Mouse (Mus musculus): ENCODE measurements around the gene Nlrp1a. TPM values are rescaled to one million over a fixed set of nuclear protein-coding genes. Genes with fewer than 3 reads are reported as not detected.

Gene Nlrp1a
- total RNA-seq (2014; rRNA removed), result 0.11 TPM in 1 of 2 replicates, not detected in the other
- 0.04 TPM in 1 of 2 replicates, not detected in the other for polyA plus RNA-seq (2015; fragmentation: Nextera tagmentation; extraction: Ambion mirVana)

DNA sequence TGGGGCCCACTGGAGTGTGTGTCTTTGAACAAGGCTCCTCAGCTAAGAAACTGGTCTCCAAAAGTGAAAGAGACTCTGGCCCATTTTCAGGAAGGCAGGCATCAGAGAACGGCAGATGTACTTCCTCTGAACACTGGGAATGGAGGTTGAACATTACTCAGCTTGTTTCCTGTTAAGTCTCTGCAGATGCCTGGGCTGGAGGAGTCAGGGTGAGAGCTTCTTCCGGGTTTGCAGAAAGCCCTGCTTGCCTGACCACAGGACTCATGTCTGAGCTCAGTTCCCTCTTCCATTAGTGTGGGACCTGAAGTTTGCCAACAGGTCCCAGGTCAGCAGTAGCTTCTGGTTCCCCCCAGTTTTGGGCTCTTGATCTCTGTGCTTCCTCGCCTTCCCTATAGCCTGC lies at the start of gene Nlrp1a:
Gene Nlrp1a, minus strand, starts transcription at position 44 of the 400 bp plus-strand sequence.
- 79% methylated on average over 3 of the region's 3 CpGs for WGBS
- no peaks in the 10 kb centered on the region for H3K27me3 ChIP-seq (ENCODE audit: insufficient read depth, low read length)
- ATAC-seq (ENCODE audit: low FRiP score) (no peak), DNase-seq (ENCODE audit: low spot score) (no peak)
- no peaks in the 10 kb centered on the region for H3K4me1 ChIP-seq (ENCODE audit: insufficient read depth, low read length)
- H3K36me3 ChIP-seq (ENCODE audit: insufficient read depth, low read length), result no peaks in the 10 kb centered on the region
- no peak for TF ChIP-seq CTCF (IDR thresholded peaks at IDR 0.05)
- H3K9me3 ChIP-seq (ENCODE audit: low read length), result no peaks in the 10 kb centered on the region
- no peak within 1 kb of the TSS for H3K4me2 ChIP-seq (ENCODE audit: low read depth, low read length, poor library complexity, severe bottlenecking)
- no peak within 1 kb of the TSS for H3K27ac ChIP-seq (ENCODE audit: low read depth, low read length)
- no peak within 1 kb of the TSS for H3K9ac ChIP-seq (replicated peaks; ENCODE audit: low read length, poor library complexity, severe bottlenecking)
- no peak within 1 kb of the TSS for H3K4me3 ChIP-seq (ENCODE audit: low read depth, low read length)

DNA sequence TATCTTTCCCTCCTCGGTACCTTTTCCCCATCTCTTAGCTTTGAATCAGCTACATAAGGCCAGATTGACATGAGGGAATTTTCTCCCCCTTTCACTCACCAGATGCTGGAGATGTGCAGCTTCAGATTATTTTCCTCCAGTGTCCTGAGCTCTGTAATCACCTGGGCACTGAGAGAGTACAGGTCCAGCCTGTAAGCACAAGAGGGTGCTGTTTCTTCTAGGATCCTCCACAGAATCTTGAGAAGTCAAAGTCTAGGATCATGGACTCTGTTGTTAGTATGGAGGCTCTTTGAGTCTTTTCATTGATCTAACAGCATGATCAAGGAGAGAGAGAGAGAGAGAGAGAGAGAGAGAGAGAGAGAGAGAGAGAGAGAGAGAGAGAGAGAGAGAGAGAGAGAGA lies 25.1 kb upstream of the Nlrp1a start:
- no peaks in the 10 kb centered on the region for H3K36me3 ChIP-seq (ENCODE audit: insufficient read depth, low read length)
- ATAC-seq (ENCODE audit: low FRiP score), result no peak
- no peaks in the 10 kb centered on the region for H3K4me1 ChIP-seq (ENCODE audit: insufficient read depth, low read length)
- no peak overlapping the region for H3K27ac ChIP-seq (ENCODE audit: low read depth, low read length)
- 77% methylated on average over 1 of the region's 1 CpGs for WGBS
- no peaks in the 10 kb centered on the region for H3K27me3 ChIP-seq (ENCODE audit: insufficient read depth, low read length)
- H3K4me2 ChIP-seq (ENCODE audit: low read depth, low read length, poor library complexity, severe bottlenecking), result no peak overlapping the region
- H3K9ac ChIP-seq (replicated peaks; ENCODE audit: low read length, poor library complexity, severe bottlenecking), result no peak overlapping the region
- no peaks in the 10 kb centered on the region for H3K9me3 ChIP-seq (ENCODE audit: low read length)
- H3K4me3 ChIP-seq (ENCODE audit: low read depth, low read length), result no peak overlapping the region
- DNase-seq (ENCODE audit: low spot score), result no peak
- TF ChIP-seq CTCF (IDR thresholded peaks at IDR 0.05), result no peak

DNA sequence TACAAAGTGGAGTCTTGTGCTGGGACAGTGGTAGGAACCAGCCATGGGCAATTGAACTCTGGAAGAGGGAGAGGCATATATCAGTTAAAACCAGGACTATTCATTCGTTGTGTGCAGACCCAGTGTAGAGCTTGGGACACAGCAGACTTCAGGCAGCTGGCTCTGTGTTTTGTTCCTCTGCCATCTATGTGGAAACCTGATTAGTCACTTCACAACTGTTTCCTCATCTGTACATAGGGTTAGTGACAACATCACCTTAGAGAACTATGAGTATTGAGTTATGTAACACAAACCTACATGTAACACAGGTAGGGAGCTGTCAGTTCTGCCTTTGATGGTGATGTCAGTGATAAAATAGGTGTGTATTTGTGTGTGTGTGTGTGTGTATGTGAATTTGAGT lies 19.6 kb upstream of the Nlrp1a start:
- Histone ChIP-seq H3K9ac (replicated peaks; ENCODE audit: low read length, poor library complexity, severe bottlenecking) (no peak overlapping the region), H3K36me3 (ENCODE audit: insufficient read depth, low read length) (no peaks in the 10 kb centered on the region), H3K27me3 (ENCODE audit: insufficient read depth, low read length) (no peaks in the 10 kb centered on the region), H3K4me3 (ENCODE audit: low read depth, low read length) (no peak overlapping the region), H3K4me2 (ENCODE audit: low read depth, low read length, poor library complexity, severe bottlenecking) (no peak overlapping the region), H3K27ac (ENCODE audit: low read depth, low read length) (no peak overlapping the region), H3K4me1 (ENCODE audit: insufficient read depth, low read length) (no peaks in the 10 kb centered on the region), H3K9me3 (ENCODE audit: low read length) (no peaks in the 10 kb centered on the region)
- TF ChIP-seq CTCF (IDR thresholded peaks at IDR 0.05), result no peak
- ATAC-seq (ENCODE audit: low FRiP score) (no peak), DNase-seq (ENCODE audit: low spot score) (no peak)
- 61% methylated on average over 1 of the region's 1 CpGs for WGBS

DNA sequence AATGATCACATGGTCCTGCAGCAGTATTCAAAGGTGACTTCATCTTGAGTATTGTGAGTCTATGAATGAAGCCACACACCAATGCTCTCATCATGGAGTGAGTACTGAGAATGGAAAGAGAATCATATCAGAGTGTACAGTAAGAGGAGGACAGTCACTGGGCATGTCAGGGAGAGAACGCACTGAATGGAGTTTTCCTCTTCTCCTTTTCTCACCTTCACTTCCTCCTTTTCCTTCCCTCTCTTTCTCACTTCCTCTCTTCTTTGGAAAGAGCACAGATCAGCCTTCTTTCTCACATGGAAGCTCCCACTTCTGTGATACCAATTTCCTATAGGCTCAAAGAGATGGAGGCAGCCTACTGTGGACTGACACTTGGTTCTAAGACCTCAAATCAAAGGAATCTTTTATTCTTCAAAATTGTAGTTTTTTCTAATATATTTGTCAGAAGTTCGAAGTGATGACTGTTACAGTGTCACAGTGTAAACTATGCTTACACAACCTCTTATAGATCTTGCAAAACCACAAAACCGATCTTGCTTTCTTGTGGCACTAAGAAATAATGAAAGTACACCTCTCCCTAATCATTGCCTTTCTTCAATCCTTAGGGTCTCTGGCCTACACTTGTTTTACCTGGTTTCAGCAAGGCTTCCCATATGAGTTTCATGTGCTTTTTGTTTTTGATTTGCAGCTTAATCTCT lies 15.1 kb upstream of the Nlrp1a start:
- DNase-seq (ENCODE audit: low spot score), result no peak
- Histone ChIP-seq H3K36me3 (ENCODE audit: insufficient read depth, low read length) (no peaks in the 10 kb centered on the region), H3K4me2 (ENCODE audit: low read depth, low read length, poor library complexity, severe bottlenecking) (no peak overlapping the region), H3K4me1 (ENCODE audit: insufficient read depth, low read length) (no peaks in the 10 kb centered on the region), H3K9me3 (ENCODE audit: low read length) (no peaks in the 10 kb centered on the region), H3K27me3 (ENCODE audit: insufficient read depth, low read length) (no peaks in the 10 kb centered on the region), H3K9ac (replicated peaks; ENCODE audit: low read length, poor library complexity, severe bottlenecking) (no peak overlapping the region), H3K27ac (ENCODE audit: low read depth, low read length) (no peak overlapping the region), H3K4me3 (ENCODE audit: low read depth, low read length) (no peak overlapping the region)
- TF ChIP-seq CTCF (IDR thresholded peaks at IDR 0.05), result no peak
- WGBS, result 71% methylated on average over 3 of the region's 3 CpGs
- no peak for ATAC-seq (ENCODE audit: low FRiP score)

DNA sequence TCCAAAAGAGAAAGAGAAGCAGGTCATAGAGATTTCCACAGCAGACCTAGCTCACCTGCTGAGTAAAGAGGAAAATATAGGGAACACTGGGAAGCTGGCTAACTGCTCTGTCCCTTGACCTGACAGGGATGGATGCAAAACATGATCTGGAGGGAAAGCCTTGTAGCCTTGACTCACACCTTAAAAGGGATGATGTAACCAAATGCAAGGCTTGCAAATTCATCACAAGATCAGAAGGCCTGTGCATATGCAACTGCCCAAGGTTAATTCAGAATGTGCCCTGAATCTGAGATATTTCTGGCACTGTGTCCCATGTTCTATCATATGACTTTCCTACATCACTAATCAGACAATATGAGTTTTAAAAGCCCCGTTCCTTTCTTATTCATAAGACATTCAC lies 10.8 kb upstream of the Nlrp1a start:
- ATAC-seq (ENCODE audit: low FRiP score) (no peak), DNase-seq (ENCODE audit: low spot score) (no peak)
- TF ChIP-seq CTCF (IDR thresholded peaks at IDR 0.05), result no peak
- no peak overlapping the region for H3K9ac ChIP-seq (replicated peaks; ENCODE audit: low read length, poor library complexity, severe bottlenecking)
- no peaks in the 10 kb centered on the region for H3K27me3 ChIP-seq (ENCODE audit: insufficient read depth, low read length)
- no peaks in the 10 kb centered on the region for H3K4me1 ChIP-seq (ENCODE audit: insufficient read depth, low read length)
- no peak overlapping the region for H3K4me2 ChIP-seq (ENCODE audit: low read depth, low read length, poor library complexity, severe bottlenecking)
- H3K36me3 ChIP-seq (ENCODE audit: insufficient read depth, low read length), result no peaks in the 10 kb centered on the region
- no peak overlapping the region for H3K4me3 ChIP-seq (ENCODE audit: low read depth, low read length)
- 88% methylated on average over 1 of the region's 1 CpGs for WGBS
- no peak overlapping the region for H3K27ac ChIP-seq (ENCODE audit: low read depth, low read length)
- no peaks in the 10 kb centered on the region for H3K9me3 ChIP-seq (ENCODE audit: low read length)

DNA sequence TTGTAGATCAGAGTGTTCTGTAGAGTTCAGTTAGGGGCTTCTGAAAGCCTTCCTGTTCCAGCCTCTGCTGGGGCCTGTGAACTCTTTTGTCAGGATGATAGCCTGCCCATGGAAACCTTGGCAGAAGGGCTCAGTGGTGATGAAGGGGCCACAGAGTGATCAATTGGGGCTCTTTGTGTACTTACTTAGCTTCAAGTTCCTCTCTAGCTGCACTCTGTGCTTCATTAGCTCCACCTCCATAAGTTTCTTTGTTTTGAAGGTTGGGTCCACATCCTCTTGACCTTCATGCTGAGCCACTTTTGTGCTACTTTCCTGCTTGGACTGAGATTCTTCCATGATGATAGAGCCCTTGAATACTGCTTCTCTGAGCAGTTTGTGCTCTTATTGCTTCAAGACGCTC lies 2.5 kb downstream of the Nlrp1a start:
- Histone ChIP-seq H3K4me2 (ENCODE audit: low read depth, low read length, poor library complexity, severe bottlenecking) (no peak overlapping the region), H3K9ac (replicated peaks; ENCODE audit: low read length, poor library complexity, severe bottlenecking) (no peak overlapping the region), H3K27me3 (ENCODE audit: insufficient read depth, low read length) (no peaks in the 10 kb centered on the region), H3K27ac (ENCODE audit: low read depth, low read length) (no peak overlapping the region), H3K36me3 (ENCODE audit: insufficient read depth, low read length) (no peaks in the 10 kb centered on the region), H3K9me3 (ENCODE audit: low read length) (no peaks in the 10 kb centered on the region), H3K4me3 (ENCODE audit: low read depth, low read length) (no peak overlapping the region), H3K4me1 (ENCODE audit: insufficient read depth, low read length) (no peaks in the 10 kb centered on the region)
- TF ChIP-seq CTCF (IDR thresholded peaks at IDR 0.05), result no peak
- 81% methylated on average over 1 of the region's 1 CpGs for WGBS
- ATAC-seq (ENCODE audit: low FRiP score) (no peak), DNase-seq (ENCODE audit: low spot score) (no peak)

All from midbrain, postnatal 0 days (tissue).